Mouse (Mus musculus) liver, embryonic 14.5 days (tissue): Measurements from ENCODE around the gene Scp2.

Experiments
- CTCF ChIP-seq: IDR thresholded peaks from 2 replicates; pipeline ENCODE4 v1.5.1; 2016; ENCODE audit warnings: antibody characterized with exemption, low read depth, control low read depth
- EP300 ChIP-seq: IDR thresholded peaks from 2 replicates; pipeline ENCODE4 v1.6.1; 2016; ENCODE audit warnings: antibody characterized with exemption, low read depth

- TF ChIP-seq CTCF (no peak), EP300 (no peak)
These were observed 139.5 kb downstream of the Scp2 start for GRCm38 (mm10) chr4:108005328-108005727.
